Mouse (Mus musculus): Measurements from ENCODE around the gene Tnnc1. TPM values are rescaled to one million over a fixed set of nuclear protein-coding genes. Genes with fewer than 3 reads are reported as not detected.

Gene Tnnc1
- not detected in 2 replicates for polyA plus RNA-seq (2012; rRNA removed)

DNA sequence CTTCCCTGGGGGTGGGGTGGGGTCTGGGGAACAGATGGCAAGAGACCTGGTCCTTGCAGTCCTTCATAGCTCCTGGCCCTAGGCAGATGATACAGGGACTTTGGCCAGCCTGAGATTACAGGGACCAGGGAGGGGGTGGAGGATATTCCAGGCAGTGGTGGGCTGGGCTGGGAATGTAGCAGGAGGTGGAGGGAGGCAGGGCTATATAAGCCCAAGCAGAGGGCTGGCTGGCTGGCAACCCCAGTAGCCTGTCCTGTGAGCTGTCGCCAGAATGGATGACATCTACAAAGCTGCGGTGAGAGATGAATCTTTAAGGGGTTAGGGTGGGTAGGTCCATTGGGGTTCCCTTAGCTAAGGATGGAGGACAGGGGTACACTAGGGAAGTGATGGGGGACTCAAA, at the start of gene Tnnc1:
Tnnc1 (plus strand) TSS at position 229 of the 400 bp plus-strand sequence.

DNA sequence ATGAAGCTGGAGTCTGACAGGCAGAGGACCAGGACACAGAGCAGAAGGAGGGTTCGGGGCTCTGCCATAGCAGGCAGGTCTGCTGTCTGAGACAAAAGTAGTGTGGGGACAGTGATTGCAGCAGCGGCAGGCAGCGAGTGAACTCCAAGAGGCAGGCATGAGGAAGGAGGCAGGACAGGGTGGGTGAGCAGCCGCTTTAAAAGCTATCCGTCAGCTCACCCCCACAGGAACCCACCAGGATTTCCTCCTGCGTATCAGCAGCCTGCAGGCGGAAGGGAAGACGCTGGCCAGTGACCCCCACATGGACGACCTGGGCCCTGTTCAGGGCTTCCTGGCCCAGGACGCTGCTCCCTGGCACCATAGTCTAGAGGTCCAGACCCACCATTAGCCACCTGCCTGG, 39.7 kb upstream of the Tnnc1 start, which contains the start of gene Stab1:
Stab1 (minus strand) TSS at position 217 of the 400 bp plus-strand sequence.

DNA sequence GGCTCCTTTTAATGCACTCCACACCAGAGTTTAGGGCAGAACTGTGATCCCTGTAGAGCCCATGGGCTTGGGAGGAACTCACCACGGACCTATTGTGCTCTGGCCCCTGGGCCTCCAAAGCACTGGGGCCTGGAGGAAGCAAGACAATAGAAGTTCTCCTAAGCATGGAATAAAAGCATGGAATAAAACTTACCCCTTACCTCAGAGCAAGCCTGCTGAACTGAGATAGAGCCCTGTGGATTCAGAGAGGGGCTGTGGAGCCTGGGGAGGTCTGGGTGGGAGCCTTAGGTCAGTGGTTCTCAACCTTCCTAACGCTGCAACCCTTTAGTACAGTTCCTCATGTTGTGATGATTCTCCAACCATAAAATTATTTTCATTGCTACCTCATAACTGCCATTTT, 8.7 kb downstream of the Tnnc1 start, which contains the start of gene Nisch:
Nisch (minus strand) TSS at position 101 of the 400 bp plus-strand sequence.

DNA sequence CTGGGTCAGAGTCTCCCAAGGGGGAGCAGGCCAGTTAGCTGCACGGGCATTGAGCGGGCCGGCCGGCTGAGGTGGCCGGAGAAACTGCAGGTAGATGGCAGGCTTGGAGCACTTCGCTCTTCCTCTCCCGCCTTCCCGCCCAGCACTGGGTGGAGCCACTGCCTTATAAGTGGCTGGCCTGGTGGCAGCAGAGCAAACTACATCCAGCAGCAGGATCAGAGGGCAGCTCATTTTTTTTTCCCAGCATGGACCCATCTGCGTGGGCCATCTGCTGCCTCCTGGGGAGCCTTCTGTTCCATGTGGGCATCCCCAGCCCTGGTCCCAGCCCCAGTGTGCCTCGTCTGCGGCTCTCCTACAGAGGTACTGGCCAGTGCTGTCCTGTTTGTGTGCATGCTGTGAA, 9.6 kb downstream of the Tnnc1 start, which contains the start of gene Sema3g:
Sema3g (plus strand) TSS at position 195 of the 400 bp plus-strand sequence.

DNA sequence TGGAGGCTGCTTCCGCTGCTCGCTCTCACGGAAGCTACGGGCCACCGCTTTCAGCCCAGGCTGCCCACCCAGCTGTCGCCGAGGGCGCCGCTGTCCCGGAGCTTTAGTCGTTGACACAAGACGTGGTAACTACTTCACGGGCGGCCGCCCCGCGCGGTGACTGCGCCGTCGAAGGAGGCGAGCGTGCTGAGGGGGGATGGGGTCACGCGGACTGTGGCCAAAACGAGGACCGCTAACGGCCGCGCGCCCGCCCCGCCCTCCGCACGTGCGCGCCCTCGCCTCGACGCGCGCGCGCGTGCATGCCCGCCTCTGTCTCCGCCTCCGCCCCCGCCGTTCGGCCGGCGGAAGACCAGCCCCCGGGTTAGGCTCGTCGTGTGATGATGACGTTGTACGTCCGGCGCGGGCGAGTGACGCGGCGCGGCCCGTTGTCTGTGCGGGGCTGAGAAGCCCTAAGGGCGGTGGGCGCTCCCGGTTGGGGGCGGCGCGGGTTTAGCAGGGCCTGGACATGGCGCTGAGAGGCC, 43.0 kb downstream of the Tnnc1 start, which contains the start of the genes Phf7 and Bap1:
Phf7 (minus strand) TSS at position 234 of the 521 bp plus-strand sequence.
Bap1 (plus strand) TSS at position 367 of the 521 bp plus-strand sequence.

Other genes with a start within 250 kb of the Tnnc1 start
- 3.3 and 3.4 TPM in 2 replicates for gene Glt8d1, start 206.9 kb upstream of the Tnnc1 start, polyA plus RNA-seq (2012; rRNA removed)
- gene Spcs1, start 206.6 kb upstream of the Tnnc1 start, polyA plus RNA-seq (2012; rRNA removed), result 35.2 and 41.1 TPM in 2 replicates
- gene Pbrm1, start 189.2 kb upstream of the Tnnc1 start, polyA plus RNA-seq (2012; rRNA removed), result 3.6 and 4.3 TPM in 2 replicates
- 2.6 and 2.9 TPM in 2 replicates for gene Gnl3, start 189.2 kb upstream of the Tnnc1 start, polyA plus RNA-seq (2012; rRNA removed)
- gene Smim4, start 79.4 kb upstream of the Tnnc1 start, polyA plus RNA-seq (2012; rRNA removed), result 54.8 and 60.7 TPM in 2 replicates
- 19.2 and 27.5 TPM in 2 replicates for gene Nt5dc2, start 77.3 kb upstream of the Tnnc1 start, polyA plus RNA-seq (2012; rRNA removed)
- 23.4 and 24.9 TPM in 2 replicates for gene Stab1, start 39.7 kb upstream of the Tnnc1 start, polyA plus RNA-seq (2012; rRNA removed)
- 89.8 and 106 TPM in 2 replicates for gene Nisch, start 8.6 kb downstream of the Tnnc1 start, polyA plus RNA-seq (2012; rRNA removed)
- 1.7 and 2.2 TPM in 2 replicates for gene Sema3g, start 9.5 kb downstream of the Tnnc1 start, polyA plus RNA-seq (2012; rRNA removed)
- 1.7 and 2.4 TPM in 2 replicates for gene Phf7, start 43.0 kb downstream of the Tnnc1 start, polyA plus RNA-seq (2012; rRNA removed)
- 17.5 and 18.8 TPM in 2 replicates for gene Bap1, start 43.1 kb downstream of the Tnnc1 start, polyA plus RNA-seq (2012; rRNA removed)
- gene Dnah1, start 115.6 kb downstream of the Tnnc1 start, polyA plus RNA-seq (2012; rRNA removed), result 0.02 and 0.08 TPM in 2 replicates
- 2.9 and 4.1 TPM in 2 replicates for gene Capn7, start 128.3 kb downstream of the Tnnc1 start, polyA plus RNA-seq (2012; rRNA removed)
- 1.4 TPM in 2 replicates for gene Sh3bp5, start 227.8 kb downstream of the Tnnc1 start, polyA plus RNA-seq (2012; rRNA removed)